Mouse (Mus musculus): Measurements from ENCODE around the gene Prkar2b. TPM values are rescaled to one million over a fixed set of nuclear protein-coding genes. Genes with fewer than 3 reads are reported as not detected.

Gene Prkar2b
- 10 to 100 TPM; 72.3 to 76.7 TPM for total RNA-seq (2021)
- long read RNA-seq, experiment 1, transcript Prkar2b-202 (11 exons, 3,378 nt) = major isoform, 59 of 67 reads
- long read RNA-seq, experiment 1, partial matches to known transcripts = 3 of 67 reads
- long read RNA-seq, experiment 1, other reads (novel, unspliced or antisense) = 3 of 67 reads
- long read RNA-seq, experiment 2, transcript Prkar2b-202 (11 exons, 3,378 nt) = major isoform, 50 of 59 reads
- long read RNA-seq, experiment 2, partial matches to known transcripts = 1 of 59 reads
- long read RNA-seq, experiment 2, other reads (novel, unspliced or antisense) = 5 of 59 reads

DNA sequence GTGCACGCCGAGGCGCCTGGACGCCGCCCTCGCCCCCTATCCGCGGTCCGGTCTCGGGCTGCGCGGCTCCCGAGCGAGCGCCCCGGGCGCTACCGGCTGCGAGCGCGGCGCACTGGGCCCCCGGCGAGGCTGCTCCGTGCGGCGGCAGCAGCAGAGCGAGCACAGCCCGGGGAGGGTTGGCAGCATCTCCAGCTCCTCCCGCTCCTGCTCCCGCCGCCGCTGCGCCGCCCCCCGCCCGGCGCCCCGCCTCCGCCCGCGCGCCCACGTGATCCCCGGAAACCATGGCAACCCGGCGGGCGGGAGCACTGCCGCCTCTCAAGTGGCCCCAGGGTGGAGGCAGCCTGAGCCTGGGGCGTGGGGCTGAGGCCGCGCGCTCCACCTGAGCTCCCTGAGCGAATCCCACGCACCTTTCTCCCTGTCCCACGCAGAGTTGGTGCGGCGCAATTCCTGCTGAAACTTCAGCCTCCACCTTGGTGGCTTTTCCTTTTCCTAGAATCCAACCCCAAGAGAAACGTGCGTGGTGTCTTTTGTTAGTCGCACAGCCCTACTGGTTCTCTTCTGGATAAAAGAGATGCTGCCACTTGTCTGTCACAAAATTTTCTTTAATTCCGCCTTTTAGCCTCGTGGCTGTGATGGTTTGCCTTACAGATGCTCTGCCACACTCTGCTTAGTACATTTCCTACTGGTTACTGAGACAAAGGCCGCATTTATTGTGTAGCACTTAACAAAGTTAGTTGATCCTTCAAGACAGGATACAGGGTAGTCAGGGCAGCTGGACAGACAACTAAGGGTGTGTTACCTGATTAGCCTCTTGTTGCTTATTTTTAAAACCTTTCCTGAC lies at the start of gene Prkar2b:
Prkar2b (minus strand) TSS at position 207 of the 841 bp plus-strand sequence.
- DNase-seq (ENCODE audit: low spot score in 2 of 2) = peak; percentile 90 to 95

GRCm38 (mm10) chr12:32109201-32109600 lies 48.1 kb upstream of the Prkar2b start:
- DNase-seq (ENCODE audit: low spot score in 2 of 2) = no peak

DNA sequence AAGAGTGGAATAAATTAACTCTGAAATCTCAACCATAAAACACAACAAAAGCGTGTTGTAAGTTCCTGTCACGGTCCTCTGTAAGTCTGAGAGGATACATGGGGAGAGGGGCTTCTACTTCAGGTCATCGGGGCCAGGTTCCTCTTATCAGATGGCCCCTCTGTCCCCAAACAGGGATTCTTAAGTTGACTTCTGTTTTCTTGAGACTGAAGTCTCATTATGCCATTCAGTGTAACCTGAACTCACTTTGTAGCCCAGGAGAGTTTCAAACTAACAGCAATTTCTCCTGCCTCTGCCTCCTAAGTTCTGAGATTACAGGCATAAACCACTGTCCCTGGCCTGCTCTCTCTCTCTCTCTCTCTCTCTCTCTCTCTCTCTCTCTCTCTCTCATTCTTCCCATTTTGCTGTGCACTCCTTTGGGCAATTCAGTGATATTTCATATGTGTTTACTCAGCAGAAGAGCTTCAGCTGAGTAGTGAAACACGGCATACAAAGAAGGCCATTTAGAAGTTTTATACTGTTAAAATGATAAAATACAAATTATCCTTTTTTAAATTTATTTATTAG lies 43.9 kb upstream of the Prkar2b start:
- DNase-seq (ENCODE audit: low spot score in 2 of 2) = no peak

GRCm38 (mm10) chr12:32104451-32104862 lies 43.4 kb upstream of the Prkar2b start:
- DNase-seq (ENCODE audit: low spot score in 2 of 2) = no peak

DNA sequence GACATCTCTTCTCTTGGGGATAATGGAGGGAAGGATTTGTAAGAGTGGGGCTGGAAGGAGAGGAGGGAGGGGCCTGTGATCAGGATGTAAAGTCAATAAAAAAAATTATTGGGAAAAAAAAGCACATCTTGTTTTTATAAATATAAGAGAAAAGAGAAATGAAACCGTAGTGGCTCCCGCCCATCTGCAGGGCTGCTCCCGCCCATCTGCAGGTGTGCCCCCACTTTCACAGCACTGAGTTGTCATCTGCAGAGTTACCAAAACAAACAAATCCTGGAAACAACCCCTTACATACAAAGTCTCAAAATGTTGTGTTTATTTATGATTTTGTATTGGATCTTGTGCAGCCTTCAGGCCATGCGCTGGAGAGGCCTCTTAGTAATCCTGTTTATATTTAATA lies 40.2 kb upstream of the Prkar2b start:
- no peak for DNase-seq (ENCODE audit: low spot score in 2 of 2)

GRCm38 (mm10) chr12:32099686-32100206 lies 38.6 kb upstream of the Prkar2b start:
- no peak for DNase-seq (ENCODE audit: low spot score in 2 of 2)

- no peak for DNase-seq (ENCODE audit: low spot score in 2 of 2)
Measured at GRCm38 (mm10) chr12:32098596-32098995, 37.5 kb upstream of the Prkar2b start.

GRCm38 (mm10) chr12:32097107-32097506 lies 36.0 kb upstream of the Prkar2b start:
- no peak for DNase-seq (ENCODE audit: low spot score in 2 of 2)

GRCm38 (mm10) chr12:32095164-32095563 lies 34.1 kb upstream of the Prkar2b start:
- DNase-seq (ENCODE audit: low spot score in 2 of 2) = no peak

DNA sequence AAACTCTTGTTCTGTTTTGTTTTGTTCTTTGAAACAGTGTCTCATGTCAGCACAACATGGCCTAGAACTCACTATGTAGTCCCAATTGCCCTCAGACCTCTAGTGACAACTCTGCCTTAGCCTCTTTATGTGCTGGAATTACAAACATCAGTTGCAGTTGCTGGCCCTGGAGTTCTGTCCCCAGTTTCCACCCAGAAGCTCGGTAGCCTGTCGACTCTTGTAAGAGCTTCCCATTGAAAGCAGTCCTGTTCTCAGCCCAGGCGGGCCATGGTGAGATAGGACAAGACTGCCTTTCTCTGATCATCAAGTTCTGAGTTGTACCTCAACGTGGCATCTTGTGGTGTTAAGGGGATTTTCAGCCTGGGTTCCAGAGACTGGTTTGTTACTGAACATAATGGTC lies 31.4 kb upstream of the Prkar2b start:
- no peak for DNase-seq (ENCODE audit: low spot score in 2 of 2)

DNA sequence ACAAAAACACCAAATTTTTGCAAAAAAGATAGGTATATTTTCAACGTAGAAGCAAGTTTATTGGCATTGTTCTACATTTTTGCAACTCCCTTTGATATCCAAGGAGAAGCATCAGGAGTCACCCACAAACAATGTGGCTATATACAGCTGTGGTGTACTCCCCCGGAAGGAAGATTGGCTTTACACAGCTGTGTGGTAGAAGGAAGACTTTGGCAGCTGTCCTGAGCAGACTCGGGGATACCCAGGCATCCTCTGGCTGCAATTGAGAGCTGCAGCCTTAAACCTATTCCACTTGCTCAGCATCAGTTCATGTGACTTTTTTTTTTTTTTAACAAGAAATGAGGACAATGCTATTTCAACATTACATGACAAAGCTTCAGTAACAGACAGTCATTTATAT lies 27.5 kb upstream of the Prkar2b start:
- no peak for DNase-seq (ENCODE audit: low spot score in 2 of 2)

GRCm38 (mm10) chr12:32087339-32087738 lies 26.2 kb upstream of the Prkar2b start:
- no peak for DNase-seq (ENCODE audit: low spot score in 2 of 2)

GRCm38 (mm10) chr12:32086874-32087273 lies 25.8 kb upstream of the Prkar2b start:
- DNase-seq (ENCODE audit: low spot score in 2 of 2) = no peak

DNA sequence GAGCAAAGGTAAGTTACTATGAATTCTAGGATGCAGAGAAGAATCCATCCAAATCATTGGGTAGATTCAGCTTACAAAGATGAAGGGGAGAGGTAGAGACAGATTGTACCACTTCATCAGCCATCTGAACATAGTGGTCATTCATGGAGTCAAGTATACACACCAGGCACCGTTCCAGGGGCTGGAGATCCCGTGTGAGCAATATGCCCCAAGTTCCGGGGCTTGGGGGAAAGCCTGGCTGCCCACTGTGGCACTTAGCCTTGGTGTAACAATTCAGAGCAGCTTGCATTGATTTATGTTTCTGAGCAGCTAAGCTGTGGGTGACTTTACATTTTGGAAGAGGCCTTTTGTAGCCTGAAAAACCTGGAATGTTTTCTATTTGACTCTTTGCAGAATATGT lies 24.8 kb upstream of the Prkar2b start:
- DNase-seq (ENCODE audit: low spot score in 2 of 2) = no peak

- DNase-seq (ENCODE audit: low spot score in 2 of 2) = no peak
Measured at GRCm38 (mm10) chr12:32085189-32085588, 24.1 kb upstream of the Prkar2b start.

- DNase-seq (ENCODE audit: low spot score in 2 of 2) = no peak
Measured at GRCm38 (mm10) chr12:32084601-32085000, 23.5 kb upstream of the Prkar2b start.

DNA sequence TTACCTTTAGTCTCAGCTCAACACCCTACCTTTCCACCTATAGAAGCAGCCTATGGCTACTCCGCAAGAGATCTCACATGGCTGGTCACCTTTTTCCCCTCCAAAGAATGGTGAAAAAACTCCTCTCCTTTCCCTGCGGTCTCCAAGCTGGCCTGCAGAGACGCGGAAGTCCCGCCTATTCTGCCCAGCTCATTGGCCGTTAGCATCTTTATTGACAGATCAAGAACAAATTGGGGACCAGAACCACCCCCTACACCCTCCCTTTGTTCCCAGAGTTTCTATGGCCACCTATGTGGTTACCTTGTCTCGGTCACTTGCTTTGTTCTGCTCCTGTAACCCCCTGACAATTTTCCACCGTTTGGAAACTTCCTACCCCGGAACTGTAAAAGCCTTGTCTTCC lies 19.6 kb upstream of the Prkar2b start:
- DNase-seq (ENCODE audit: low spot score in 2 of 2) = no peak

- DNase-seq (ENCODE audit: low spot score in 2 of 2) = no peak
Measured at GRCm38 (mm10) chr12:32077403-32077802, 16.3 kb upstream of the Prkar2b start.

- no peak for DNase-seq (ENCODE audit: low spot score in 2 of 2)
Measured at GRCm38 (mm10) chr12:32075831-32076715, 15.0 kb upstream of the Prkar2b start.

DNA sequence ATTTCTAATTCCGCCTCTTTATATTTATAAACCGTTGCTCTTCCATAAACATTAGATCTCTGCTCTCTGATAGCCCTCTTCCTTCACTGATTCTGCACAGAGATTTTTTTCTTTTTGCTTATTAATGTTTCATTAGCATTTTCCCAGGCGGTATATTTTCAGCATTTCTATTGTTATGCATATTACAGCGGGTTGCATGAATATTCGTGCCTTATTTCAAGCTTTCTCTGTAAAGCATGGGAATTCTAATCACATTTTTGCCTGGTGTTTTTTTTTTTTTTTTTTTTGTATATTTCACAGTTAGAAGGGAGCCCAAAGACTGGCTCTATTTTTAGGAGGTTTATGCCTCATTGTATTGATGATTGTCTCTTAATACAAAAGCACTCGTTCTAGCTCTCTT lies 13.2 kb upstream of the Prkar2b start:
- no peak for DNase-seq (ENCODE audit: low spot score in 2 of 2)

DNA sequence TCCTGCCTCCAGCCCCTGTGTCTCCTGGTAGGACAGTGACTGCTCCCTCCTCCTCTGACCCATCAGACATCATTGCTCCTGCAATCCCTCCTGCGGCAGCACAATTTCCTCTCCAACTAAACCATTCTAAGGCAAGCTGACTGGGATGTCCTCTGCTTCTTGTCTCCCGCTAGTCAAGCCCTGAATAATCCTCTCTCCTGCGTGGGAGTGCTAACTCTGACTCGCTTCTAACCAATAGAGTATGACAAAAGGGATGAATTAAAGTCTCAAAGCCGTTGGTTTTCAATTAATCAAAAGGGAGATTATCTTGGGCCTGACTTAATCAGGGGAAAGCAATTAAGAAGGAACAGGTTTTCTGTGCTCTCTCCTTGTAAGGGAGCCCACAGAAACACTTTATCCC lies 4.9 kb upstream of the Prkar2b start:
- no peak for DNase-seq (ENCODE audit: low spot score in 2 of 2)
